Mouse (Mus musculus) retina, postnatal 7 days (tissue): ENCODE results near the gene Matn1.

Experiments
- DNase-seq: peaks from one replicate; pipeline ENCODE4 v3.0.0-alpha.2; 2012; ENCODE audit warnings: low read depth, low spot score

Matn1 gene

DNA sequence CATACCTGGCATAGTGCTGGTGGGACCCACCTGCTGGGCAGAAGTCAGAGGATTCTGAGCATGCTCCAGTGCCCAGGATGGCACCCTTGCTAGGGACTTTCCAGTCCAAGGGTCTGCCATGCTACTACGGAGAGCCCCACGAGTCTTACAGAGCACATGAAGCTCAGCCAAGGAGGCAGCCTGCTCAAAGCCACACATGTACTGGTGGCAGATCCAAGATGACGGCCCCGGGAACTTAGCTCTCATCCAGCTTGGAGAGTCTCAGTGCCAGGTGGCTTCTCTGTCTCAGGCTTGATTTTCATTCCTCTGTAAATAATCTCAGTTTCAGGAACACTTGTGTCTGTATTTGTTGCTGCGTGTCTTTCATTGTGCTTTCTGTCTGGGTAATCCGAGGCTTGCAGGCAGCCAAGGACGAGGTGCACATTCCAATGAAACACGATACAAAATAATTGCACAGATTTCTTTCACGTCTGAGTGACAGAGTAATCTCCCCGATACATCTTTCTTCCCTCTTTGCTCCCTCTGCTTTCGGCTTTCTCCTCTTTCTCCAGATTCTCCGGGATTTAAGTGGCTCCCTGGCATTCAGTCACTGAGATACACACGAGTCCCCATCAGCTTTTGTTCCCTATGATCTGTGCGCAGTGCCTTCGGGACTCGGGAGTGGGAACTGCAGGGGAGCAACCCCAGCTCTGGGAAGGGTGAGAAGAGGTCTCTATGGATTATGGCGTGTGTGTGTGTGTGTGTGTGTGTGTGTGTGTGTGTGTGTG lies 40.4 kb downstream of the Matn1 start:
- DNase-seq = no peak

DNA sequence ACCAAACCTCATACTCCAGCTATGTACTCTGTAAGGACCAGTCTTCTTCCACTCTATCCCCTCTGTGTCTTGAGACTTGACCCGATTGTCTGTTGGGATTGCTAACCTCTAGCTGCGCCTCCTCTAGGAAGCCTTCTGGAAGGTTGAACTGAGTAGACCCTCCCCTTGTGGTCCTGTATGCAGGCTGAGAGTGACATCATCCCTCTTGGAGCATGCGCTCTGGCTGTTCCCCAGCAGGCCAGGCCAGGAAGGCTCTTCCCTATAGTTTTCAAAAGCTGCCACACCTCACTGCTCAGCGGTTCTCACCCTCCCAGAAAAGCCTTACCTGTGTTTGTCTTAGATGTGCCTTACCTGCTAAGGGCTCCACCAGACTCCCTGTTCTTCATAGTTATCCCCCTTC lies 42.9 kb downstream of the Matn1 start:
- DNase-seq = no peak

DNA sequence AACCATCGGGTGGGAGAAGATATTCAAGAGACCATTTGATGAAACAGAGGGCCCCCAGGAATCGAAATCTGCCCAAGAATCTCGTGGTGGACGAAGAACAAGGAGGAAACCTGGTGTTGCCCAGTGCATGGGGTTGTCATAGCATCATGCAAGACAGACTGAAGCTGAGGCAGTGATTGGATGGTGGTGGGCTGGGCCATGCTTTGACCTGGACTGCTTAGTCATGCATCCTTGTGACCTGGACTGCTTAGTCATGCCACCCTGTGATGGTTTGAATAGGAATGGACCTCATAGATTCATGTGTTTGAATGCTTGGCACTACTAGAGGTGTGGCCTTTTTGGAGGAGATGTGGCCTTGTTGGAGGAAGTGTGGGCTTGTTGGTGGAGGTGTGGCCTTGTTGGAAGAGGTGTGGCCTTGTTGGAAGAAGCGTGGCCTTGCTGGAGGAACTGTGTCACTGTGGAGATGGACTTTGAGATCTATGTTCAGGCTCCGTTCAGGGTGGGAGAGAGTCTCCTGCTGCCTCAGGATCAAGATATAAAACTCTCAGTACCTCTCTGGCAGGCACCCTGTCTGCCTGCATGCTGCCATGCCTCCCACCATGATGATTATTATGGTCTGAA lies 44.1 kb downstream of the Matn1 start:
- DNase-seq = no peak

DNA sequence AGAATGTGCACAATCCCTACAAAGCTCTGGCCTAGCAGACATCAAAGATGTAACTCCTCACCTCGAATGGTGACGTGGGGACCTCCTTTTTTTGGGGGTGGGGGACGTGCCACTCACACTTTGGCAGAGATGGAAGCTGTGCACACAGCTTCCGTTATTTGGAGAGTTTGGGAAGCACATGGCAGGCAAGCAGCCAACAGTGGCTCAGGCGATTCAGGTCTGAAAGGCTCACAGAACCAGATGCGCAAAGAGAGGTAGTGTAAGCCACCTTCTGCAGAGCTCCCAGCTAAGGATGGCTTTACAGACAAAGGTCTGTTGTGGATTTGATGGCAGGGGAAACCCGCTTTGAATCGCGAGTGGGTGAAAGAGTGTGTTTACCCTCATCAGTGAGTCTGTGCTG lies 45.0 kb downstream of the Matn1 start:
- no peak for DNase-seq

DNA sequence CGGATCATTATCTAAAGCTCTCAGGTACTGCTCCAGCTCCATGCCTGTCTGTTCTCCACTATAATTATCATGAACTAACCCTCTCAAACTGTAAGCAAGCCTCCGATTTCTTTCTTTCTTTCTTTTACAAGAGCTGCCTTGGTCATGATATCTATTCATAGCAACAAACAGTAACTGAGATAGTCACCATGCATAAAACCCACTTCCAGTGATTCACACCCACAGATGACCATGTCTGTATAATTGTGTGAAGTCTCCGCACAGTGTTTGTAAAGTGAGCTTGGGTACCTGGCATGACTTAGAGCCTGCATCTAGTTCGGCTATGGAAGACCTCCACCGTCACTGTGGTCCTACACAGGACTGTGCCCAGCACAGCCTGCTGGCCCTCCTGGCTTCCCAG lies 46.8 kb downstream of the Matn1 start:
- DNase-seq = no peak

DNA sequence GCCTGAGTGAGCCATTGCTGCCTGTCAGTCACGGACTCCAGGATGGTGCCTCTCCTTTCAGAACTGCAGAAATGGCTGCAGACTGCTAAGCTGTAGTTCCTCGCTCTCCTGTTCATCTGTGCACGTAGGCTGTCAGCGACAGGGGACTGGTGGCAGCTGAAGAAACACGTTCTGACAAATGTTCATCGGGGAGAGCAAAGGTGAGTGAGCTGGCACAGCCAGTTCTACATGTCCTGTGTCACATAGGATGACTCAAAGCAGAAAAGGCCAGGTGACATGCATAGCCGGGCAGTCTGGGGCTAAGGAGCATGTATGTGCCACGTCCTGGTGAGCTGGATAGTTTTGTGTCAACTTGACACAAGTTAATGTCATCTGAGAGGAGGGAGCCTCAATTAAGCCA lies 50.4 kb downstream of the Matn1 start:
- no peak for DNase-seq

DNA sequence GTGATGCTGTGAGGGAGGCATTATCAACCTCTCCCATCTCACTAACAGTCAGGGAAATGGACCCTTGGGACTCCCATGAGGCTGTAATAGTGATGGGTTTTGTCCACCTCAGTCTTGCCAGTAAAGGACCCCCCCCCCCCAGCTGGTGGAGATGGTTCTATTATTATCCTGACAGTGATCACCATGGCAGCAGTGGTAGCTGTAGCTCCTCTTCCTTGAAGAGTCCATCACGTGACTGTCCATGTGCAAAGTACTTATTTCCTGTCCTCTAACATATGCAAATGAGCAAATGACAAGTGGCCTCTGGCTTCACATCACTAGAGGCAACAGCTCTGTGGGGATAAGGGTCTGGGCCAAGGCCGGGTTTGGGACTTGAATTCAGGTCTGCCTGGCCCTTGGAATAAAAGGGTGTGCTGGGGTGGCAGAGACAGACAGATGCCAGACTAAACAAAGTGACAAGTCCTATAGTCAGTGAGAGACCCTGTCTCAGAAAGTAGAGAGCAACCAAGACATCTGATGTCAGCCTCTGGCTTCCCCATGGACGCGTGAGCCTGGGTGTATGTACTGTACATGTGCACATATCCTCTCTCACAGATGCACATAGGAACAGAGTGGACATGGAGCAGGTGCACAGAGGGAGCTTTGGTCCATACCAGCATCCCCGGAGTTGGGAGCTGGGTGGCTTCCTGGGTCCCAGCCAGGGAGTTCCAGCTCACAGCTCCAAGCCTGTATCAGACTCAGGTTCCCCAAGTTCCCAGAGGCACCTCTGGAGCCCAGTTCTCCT lies 55.8 kb downstream of the Matn1 start:
- no peak for DNase-seq

DNA sequence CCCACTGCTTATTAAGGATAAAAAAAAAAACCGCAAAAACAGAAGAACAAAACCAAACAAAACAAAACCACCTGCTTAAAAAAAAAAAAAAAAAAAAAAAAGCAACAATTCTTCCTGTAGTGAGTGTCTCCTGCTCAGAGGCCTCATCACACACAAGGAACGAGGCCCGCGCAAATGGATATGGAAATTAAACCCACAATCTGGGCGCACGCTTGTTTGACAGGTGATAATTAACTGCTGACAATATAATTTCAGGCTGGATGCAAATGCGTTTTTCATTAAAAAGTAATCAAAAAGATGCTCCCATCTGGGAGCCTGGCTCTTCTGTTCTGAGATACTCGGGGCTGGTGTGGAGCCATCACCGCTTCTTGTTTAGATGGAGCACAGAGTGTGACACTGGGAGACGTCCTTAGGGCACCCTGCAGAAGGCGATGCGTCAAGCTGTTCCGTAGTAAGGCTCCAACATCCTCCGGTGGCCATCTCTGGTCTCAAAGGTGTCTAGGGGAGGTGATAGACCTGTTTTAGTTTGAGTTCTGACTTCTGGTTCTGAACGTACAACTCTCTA lies 56.5 kb downstream of the Matn1 start:
- no peak for DNase-seq
